Mouse (Mus musculus) G1E (cell line): ENCODE data around the gene Sorcs1. TPM values are rescaled to one million over a fixed set of nuclear protein-coding genes. Genes with fewer than 3 reads are reported as not detected.

Experiments
- ATAC-seq: 2 replicates; pipeline ENCODE4 v1.8.0; 2016; ENCODE audit warnings: mild to moderate bottlenecking; ENCODE audit not compliant: insufficient number of reproducible peaks, poor library complexity, low FRiP score, severe bottlenecking; ENCODE audit errors: extremely low read depth
- DNase-seq: peaks from one replicate; pipeline ENCODE4 v3.0.0; 2012; ENCODE audit warnings: low spot score
- H3K27me3 ChIP-seq: 2 replicates; pipeline ENCODE4 v1.6.1; 2012; ENCODE audit warnings: mild to moderate bottlenecking, low read length, inconsistent platforms; ENCODE audit not compliant: insufficient read depth
- H3K36me3 ChIP-seq: replicated peaks from 2 replicates; pipeline ENCODE3; 2012; ENCODE audit warnings: mild to moderate bottlenecking, inconsistent platforms
- H3K4me1 ChIP-seq: 2 replicates; pipeline ENCODE4 v1.6.1; 2012; ENCODE audit warnings: low read depth, low read length, inconsistent platforms, mixed read lengths; ENCODE audit not compliant: insufficient read depth
- H3K4me3 ChIP-seq: 2 replicates; pipeline ENCODE4 v1.5.1; 2012; ENCODE audit warnings: low read depth, mild to moderate bottlenecking, inconsistent platforms, low read length, moderate library complexity, mixed read lengths
- H3K9me3 ChIP-seq: replicated peaks from 2 replicates; pipeline ENCODE4 v1.6.1; 2012; ENCODE audit warnings: inconsistent platforms
- CTCF ChIP-seq: IDR thresholded peaks from 2 replicates; pipeline ENCODE4 v1.5.1; 2012; ENCODE audit warnings: low read depth, low read length, inconsistent platforms, mixed read lengths
- GATA1 ChIP-seq: IDR thresholded peaks from 2 replicates; pipeline ENCODE4 v1.6.1; 2012; ENCODE audit warnings: borderline replicate concordance, low read length, inconsistent platforms, mixed read lengths
- GATA2 ChIP-seq: IDR thresholded peaks from 2 replicates; pipeline ENCODE4 v1.6.1; 2012; ENCODE audit warnings: low read depth, low read length, inconsistent platforms, borderline replicate concordance
- POLR2AphosphoS5 ChIP-seq: IDR thresholded peaks from 2 replicates; pipeline ENCODE4 v1.6.1; 2012; ENCODE audit warnings: low read depth, low read length, inconsistent platforms; ENCODE audit not compliant: insufficient replicate concordance
- TAL1 ChIP-seq: conservative IDR thresholded peaks from 2 replicates; pipeline ENCODE4 v1.6.1; 2012; ENCODE audit warnings: low read depth, low read length, inconsistent platforms, mixed read lengths
- polyA plus RNA-seq: library from polyadenylated mRNA; stranded (reverse); fragments of >175 nt; gene quantifications from 2 replicates; pipeline ENCODE4 v1.2.3, GENCODE M21; 2012
- total RNA-seq, 2 experiments: library from RNA; stranded (forward) in 1 of 2; stranded (reverse) in 1 of 2; fragments of 200-1000 nt in 1 of 2; fragments of >200 nt in 1 of 2; fragmentation: Nextera tagmentation in 1 of 2; gene quantifications; 2 replicates each; pipeline ENCODE4 v1.2.3; 2014 to 2017

Sorcs1 gene
- total and polyA plus RNA-seq, 3 experiments, result under 0.01 TPM; not detected in 2

DNA sequence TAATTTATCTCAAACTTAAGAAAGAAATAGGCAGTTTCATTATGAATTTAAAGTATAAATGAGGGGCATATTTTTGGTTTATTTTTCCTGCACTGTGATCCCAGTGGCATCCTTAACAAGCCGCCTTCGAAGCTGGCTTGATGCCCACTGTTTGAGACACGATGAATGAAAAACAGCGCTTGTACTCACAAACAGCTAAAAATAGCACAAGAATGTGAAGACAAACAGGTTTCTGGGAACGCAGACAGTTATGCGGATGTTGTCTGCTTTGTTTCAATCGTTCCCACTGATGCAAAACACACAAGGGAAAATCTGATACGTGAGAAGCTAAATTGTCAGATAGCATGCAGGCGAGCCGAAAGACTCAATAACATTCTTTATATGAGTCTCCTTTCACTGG lies 303.7 kb downstream of the Sorcs1 start:
- Histone ChIP-seq H3K4me1 (no peaks in the 10 kb centered on the region), H3K36me3 (no peaks in the 10 kb centered on the region), H3K27me3 (no peaks in the 10 kb centered on the region), H3K9me3 (0 out of 2 replicates have a peak, but pooled peaks cover 3% of the 10 kb centered on the region), H3K4me3 (no peak overlapping the region)
- DNase-seq, result no peak
- TF ChIP-seq POLR2AphosphoS5 (no peak), GATA2 (no peak), GATA1 (no peak), CTCF (no peak), TAL1 (no peak)
- no peak for ATAC-seq

GRCm38 (mm10) chr19:50366446-50366845 lies 312.0 kb downstream of the Sorcs1 start:
- H3K4me1 ChIP-seq, result no peaks in the 10 kb centered on the region
- H3K9me3 ChIP-seq, result peaks cover 2% of the 10 kb centered on the region; the same call in 1 of the 2 replicates
- ATAC-seq, result no peak
- H3K36me3 ChIP-seq, result no peaks in the 10 kb centered on the region
- DNase-seq, result no peak
- TF ChIP-seq POLR2AphosphoS5, result no peak
- TF ChIP-seq GATA1, result no peak
- TF ChIP-seq CTCF, result no peak
- no peak for TF ChIP-seq GATA2
- TF ChIP-seq TAL1, result no peak
- H3K27me3 ChIP-seq, result no peaks in the 10 kb centered on the region
- H3K4me3 ChIP-seq, result no peak overlapping the region

- ATAC-seq, result no peak
Observed at GRCm38 (mm10) chr19:50362655-50363500, 315.6 kb downstream of the Sorcs1 start.

DNA sequence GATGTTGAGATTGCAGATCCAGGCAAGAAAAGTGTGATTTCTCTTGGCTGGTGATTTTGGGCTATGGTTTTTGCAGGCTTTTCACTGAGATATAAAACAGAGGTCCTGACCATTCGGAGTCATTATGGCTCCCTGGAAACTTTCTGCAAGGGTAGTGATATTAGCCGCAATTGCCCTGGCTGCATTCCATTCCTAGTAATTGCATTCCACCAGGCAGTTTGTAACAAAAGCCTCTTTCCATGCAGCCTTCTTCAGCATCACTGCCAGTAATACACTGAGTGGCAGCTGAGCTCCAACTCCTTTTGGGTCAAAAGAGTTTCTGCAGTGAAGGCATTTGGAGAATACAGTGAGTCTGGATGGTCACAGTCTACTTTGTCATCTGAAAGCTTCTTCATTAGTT lies 319.9 kb downstream of the Sorcs1 start:
- H3K27me3 ChIP-seq, result no peaks in the 10 kb centered on the region
- DNase-seq (no peak), ATAC-seq (no peak)
- H3K36me3 ChIP-seq, result no peaks in the 10 kb centered on the region
- no peak overlapping the region for H3K4me3 ChIP-seq
- TF ChIP-seq TAL1 (no peak), CTCF (no peak), GATA1 (no peak), GATA2 (no peak), POLR2AphosphoS5 (no peak)
- H3K9me3 ChIP-seq, result 0 out of 2 replicates have a peak, but pooled peaks cover 7% of the 10 kb centered on the region
- no peaks in the 10 kb centered on the region for H3K4me1 ChIP-seq

More at GRCm38 (mm10) chr19:50362655-50363500, 315.6 kb downstream of the Sorcs1 start:
- H3K4me1 ChIP-seq, result no peaks in the 10 kb centered on the region
- H3K27me3 ChIP-seq, result no peaks in the 10 kb centered on the region
- TF ChIP-seq TAL1 (no peak), CTCF (no peak), POLR2AphosphoS5 (no peak), GATA1 (no peak), GATA2 (no peak)
- no peaks in the 10 kb centered on the region for H3K36me3 ChIP-seq
- no peak overlapping the region for H3K4me3 ChIP-seq
- no peak for DNase-seq
- peaks cover 7% of the 10 kb centered on the region; the same call in 1 of the 2 replicates for H3K9me3 ChIP-seq

DNA sequence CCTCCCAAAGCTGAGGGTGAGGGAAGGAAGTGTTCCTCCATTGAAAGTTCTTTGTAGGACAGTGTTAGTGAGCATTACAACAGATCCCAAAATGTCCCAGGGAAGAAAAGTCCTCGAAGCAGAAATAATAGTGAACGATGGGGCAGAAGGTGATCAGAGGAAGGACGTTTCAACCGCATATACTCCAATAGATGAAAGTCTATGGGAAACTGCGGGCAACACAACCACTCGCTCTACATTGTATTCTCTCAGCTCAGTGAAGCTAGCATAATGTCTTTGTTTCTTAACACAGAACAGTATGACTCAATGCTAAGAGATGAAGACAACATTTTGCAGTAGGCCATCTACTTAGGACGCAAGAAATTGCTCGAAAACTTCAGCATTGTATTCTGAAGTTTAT lies 339.2 kb downstream of the Sorcs1 start:
- TF ChIP-seq GATA2 (no peak), GATA1 (no peak), POLR2AphosphoS5 (no peak), CTCF (no peak), TAL1 (no peak)
- ATAC-seq, result no peak

DNA sequence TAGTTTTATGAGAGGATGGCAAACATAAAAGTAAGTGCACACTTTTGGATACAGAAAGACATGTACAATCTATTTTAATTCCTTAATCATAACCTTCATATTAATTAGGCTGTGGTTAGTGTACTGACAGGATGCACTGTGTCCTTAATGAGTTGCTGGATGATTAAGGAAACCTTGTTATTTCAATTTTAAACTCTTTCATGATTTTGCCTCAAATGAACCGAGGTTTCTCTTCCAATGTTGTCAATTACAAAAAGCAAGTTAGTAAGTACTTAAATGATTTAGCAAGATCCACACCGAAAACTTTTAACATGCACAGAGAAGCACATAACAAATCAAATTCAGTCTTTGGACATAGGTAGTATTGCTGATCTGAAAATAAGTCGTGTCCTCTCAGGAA lies 341.7 kb downstream of the Sorcs1 start:
- Histone ChIP-seq H3K4me3 (no peak overlapping the region), H3K4me1 (no peaks in the 10 kb centered on the region), H3K27me3 (no peaks in the 10 kb centered on the region), H3K9me3 (peaks cover 9% of the 10 kb centered on the region), H3K36me3 (no peaks in the 10 kb centered on the region)
- DNase-seq (no peak), ATAC-seq (no peak)
- TF ChIP-seq GATA1 (no peak), POLR2AphosphoS5 (no peak), TAL1 (no peak), GATA2 (no peak), CTCF (no peak)

More for the DNA sequence above, 339.2 kb downstream of the Sorcs1 start:
- Histone ChIP-seq H3K27me3 (no peaks in the 10 kb centered on the region), H3K9me3 (peaks cover 12% of the 10 kb centered on the region), H3K4me3 (no peak overlapping the region), H3K36me3 (no peaks in the 10 kb centered on the region), H3K4me1 (no peaks in the 10 kb centered on the region)
- DNase-seq, result no peak
